Mouse (Mus musculus): Measurements from ENCODE around the gene 9530068E07Rik.

- no peak for TF ChIP-seq POLR2A (IDR thresholded peaks at IDR 0.05; ENCODE audit: borderline replicate concordance, insufficient read depth, low read length)
- TF ChIP-seq CTCF (IDR thresholded peaks at IDR 0.05; ENCODE audit: borderline replicate concordance, insufficient read depth, low read depth, low read length), result no peak
These were observed 22.1 kb downstream of the 9530068E07Rik start for GRCm38 (mm10) chr11:52418358-52418757.

Data from cerebellum, adult 2 months (tissue).